Mouse (Mus musculus): ENCODE measurements at regions not wholly inside any gene's neighbourhood (a gene's known extent, or its start where the extent isn't known, plus 50 kb on each side); places are given as distances from the start of the nearest gene placed in this dataset.
A peak's percentile ranks its signal among the peaks of the same experiment; 100 is the strongest.

DNA sequence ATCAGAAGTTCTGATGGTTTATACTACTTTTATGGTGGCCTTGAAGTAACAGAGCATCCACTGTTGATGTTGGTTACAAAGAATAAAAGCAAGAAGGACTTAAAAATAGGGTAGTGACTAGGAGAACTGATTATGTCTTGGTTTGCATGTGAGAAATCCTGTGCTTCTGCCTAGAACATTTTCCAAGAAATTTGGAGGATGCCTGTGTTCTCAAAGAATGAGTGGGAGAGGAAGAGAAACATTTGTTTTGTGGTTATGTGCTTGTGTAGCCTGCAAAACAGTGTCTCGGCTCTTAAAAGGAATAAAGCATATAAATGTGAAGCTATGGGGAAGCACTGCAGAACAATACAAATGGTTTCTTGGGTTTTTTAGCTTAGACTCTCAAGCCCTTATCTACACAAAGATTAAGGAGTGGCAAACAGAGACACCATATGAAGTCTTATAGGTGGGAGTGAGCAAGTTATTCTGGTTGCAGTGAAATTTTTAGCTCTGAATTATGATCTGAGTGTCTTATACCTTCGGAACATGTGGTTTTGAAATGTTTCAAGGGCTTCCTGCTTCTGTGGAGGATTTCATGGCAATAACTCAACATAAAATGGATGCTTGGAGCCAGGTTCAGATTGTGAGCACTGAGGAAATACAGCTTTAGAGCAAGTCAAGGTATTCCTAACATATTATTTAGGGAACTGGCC lies 372.1 kb upstream of the Man1a start:
- Histone ChIP-seq H3K27ac (no peak overlapping the region), H3K4me1 (ENCODE audit: insufficient read depth, low read length) (no peaks in the 10 kb centered on the region), H3K27me3 (ENCODE audit: insufficient read depth, low read length) (no peaks in the 10 kb centered on the region), H3K9me3 (ENCODE audit: low read length) (no peaks in the 10 kb centered on the region), H3K4me3 (ENCODE audit: low read length) (no peak overlapping the region), H3K4me2 (ENCODE audit: low read depth, low read length) (no peak overlapping the region), H3K36me3 (ENCODE audit: insufficient read depth, low read length) (no peaks in the 10 kb centered on the region), H3K9ac (replicated peaks; ENCODE audit: low read length) (no peak overlapping the region)
- ATAC-seq: no peak
- no peak for DNase-seq (ENCODE audit: low spot score)
- no peak for TF ChIP-seq CTCF (IDR thresholded peaks at IDR 0.05; ENCODE audit: low read depth)
- 83% methylated on average over 2 of the region's 2 CpGs for WGBS

DNA sequence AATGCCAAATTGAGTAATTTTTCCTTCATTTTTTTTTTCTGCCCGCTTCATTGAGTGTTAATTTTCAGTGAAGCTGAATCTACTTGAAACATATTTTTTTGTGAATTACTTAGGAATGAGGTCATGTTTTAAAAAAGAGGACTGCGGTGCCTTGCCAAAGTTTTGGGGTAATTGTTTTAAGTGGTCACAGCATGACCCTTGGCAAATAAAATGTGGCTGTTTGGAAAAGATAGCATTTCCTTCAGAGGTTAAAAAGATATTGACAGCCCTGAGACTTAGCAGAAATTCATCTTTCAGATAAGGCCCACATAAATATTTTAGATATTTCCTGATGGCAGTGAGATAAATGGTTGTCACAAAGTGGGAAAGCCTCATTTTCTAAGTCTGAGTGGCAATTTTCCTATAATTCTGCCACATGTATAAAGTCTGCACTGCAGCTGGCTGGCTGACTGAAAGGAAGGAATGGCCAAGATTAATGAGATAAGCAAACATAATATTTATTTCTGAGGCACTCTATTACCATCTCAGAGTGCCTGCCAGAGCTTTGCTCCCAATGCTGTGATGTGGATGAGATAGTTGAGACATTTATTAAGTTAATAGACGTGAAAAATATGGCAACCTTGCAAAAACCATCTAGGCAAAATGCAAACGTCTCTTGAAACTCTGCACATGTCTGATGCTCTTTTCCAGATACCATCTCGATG lies 327.0 kb upstream of the Man1a start:
- H3K4me3 ChIP-seq (ENCODE audit: low read length): no peak overlapping the region
- TF ChIP-seq CTCF (IDR thresholded peaks at IDR 0.05; ENCODE audit: low read depth): no peak
- H3K36me3 ChIP-seq (ENCODE audit: insufficient read depth, low read length): no peaks in the 10 kb centered on the region
- DNase-seq (ENCODE audit: low spot score) (no peak), ATAC-seq (no peak)
- no peaks in the 10 kb centered on the region for H3K4me1 ChIP-seq (ENCODE audit: insufficient read depth, low read length)
- H3K27me3 ChIP-seq (ENCODE audit: insufficient read depth, low read length): no peaks in the 10 kb centered on the region
- H3K9ac ChIP-seq (replicated peaks; ENCODE audit: low read length): no peak overlapping the region
- H3K4me2 ChIP-seq (ENCODE audit: low read depth, low read length): no peak overlapping the region
- H3K27ac ChIP-seq: no peak overlapping the region
- WGBS: 63% methylated on average over 5 of the region's 5 CpGs
- H3K9me3 ChIP-seq (ENCODE audit: low read length): no peaks in the 10 kb centered on the region

DNA sequence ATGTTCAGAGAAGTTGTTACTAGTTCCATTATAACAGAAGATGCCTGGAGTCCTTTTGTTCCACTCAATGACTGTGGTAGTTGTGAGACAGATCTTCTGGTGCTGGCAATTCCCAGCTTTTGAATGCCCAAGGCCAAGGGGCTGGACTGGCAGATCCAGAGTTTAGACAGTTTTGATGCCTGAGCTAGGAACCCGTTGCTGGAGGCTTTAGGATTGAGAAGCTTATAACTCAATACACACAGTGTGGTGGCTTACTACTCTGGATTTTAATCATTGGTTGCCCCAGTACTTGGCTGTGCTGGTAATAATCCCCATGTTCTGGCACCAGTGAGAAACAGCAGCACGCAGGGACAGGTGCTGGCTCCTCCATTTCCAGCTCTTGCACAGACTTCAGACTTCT lies 307.3 kb upstream of the Man1a start:
- H3K36me3 ChIP-seq (ENCODE audit: insufficient read depth, low read length): no peaks in the 10 kb centered on the region
- no peaks in the 10 kb centered on the region for H3K27me3 ChIP-seq (ENCODE audit: insufficient read depth, low read length)
- H3K9ac ChIP-seq (replicated peaks; ENCODE audit: low read length): no peak overlapping the region
- TF ChIP-seq CTCF (IDR thresholded peaks at IDR 0.05; ENCODE audit: low read depth): no peak
- no peak overlapping the region for H3K4me3 ChIP-seq (ENCODE audit: low read length)
- ATAC-seq (no peak), DNase-seq (ENCODE audit: low spot score) (no peak)
- no peaks in the 10 kb centered on the region for H3K9me3 ChIP-seq (ENCODE audit: low read length)
- no peaks in the 10 kb centered on the region for H3K4me1 ChIP-seq (ENCODE audit: insufficient read depth, low read length)
- H3K27ac ChIP-seq: no peak overlapping the region
- 83% methylated on average over 2 of the region's 2 CpGs for WGBS
- no peak overlapping the region for H3K4me2 ChIP-seq (ENCODE audit: low read depth, low read length)

- Histone ChIP-seq H3K9me3 (ENCODE audit: low read length) (no peaks in the 10 kb centered on the region), H3K4me2 (ENCODE audit: low read depth, low read length) (no peak overlapping the region), H3K27ac (no peak overlapping the region), H3K4me1 (ENCODE audit: insufficient read depth, low read length) (no peaks in the 10 kb centered on the region), H3K36me3 (ENCODE audit: insufficient read depth, low read length) (no peaks in the 10 kb centered on the region), H3K9ac (replicated peaks; ENCODE audit: low read length) (no peak overlapping the region), H3K4me3 (ENCODE audit: low read length) (no peak overlapping the region), H3K27me3 (ENCODE audit: insufficient read depth, low read length) (no peaks in the 10 kb centered on the region)
- DNase-seq (ENCODE audit: low spot score): no peak
- no peak for TF ChIP-seq CTCF (IDR thresholded peaks at IDR 0.05; ENCODE audit: low read depth)
- WGBS: 80% methylated on average over 2 of the region's 2 CpGs
- ATAC-seq: no peak
Observed at GRCm38 (mm10) chr10:54381530-54381929, 305.1 kb upstream of the Man1a start.

DNA sequence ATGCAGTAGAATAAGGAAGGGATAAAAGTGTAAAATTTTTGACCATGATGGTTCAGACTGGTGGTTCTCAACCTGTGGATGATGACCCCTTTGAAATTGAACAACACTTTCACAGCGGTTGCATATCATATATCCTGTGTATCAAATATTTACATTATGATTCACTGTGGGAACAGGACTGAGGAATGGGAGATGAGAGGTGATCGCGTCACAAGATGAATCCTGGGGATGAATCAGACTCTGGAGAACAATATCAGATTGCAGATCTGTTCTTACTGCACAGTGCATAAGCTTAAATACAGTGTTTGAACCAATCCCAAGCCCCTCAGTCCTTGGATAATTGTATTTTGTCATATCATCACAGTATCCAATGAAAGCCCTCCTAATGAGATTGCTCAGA lies 292.7 kb upstream of the Man1a start:
- Histone ChIP-seq H3K27me3 (ENCODE audit: insufficient read depth, low read length) (no peaks in the 10 kb centered on the region), H3K4me1 (ENCODE audit: insufficient read depth, low read length) (no peaks in the 10 kb centered on the region), H3K4me3 (ENCODE audit: low read length) (no peak overlapping the region), H3K9me3 (ENCODE audit: low read length) (no peaks in the 10 kb centered on the region), H3K27ac (no peak overlapping the region), H3K9ac (replicated peaks; ENCODE audit: low read length) (no peak overlapping the region), H3K36me3 (ENCODE audit: insufficient read depth, low read length) (no peaks in the 10 kb centered on the region), H3K4me2 (ENCODE audit: low read depth, low read length) (no peak overlapping the region)
- 92% methylated on average over 3 of the region's 3 CpGs for WGBS
- ATAC-seq (no peak), DNase-seq (ENCODE audit: low spot score) (no peak)
- TF ChIP-seq CTCF (IDR thresholded peaks at IDR 0.05; ENCODE audit: low read depth): no peak

- Histone ChIP-seq H3K9me3 (ENCODE audit: low read length) (no peaks in the 10 kb centered on the region), H3K4me1 (ENCODE audit: insufficient read depth, low read length) (no peaks in the 10 kb centered on the region), H3K4me3 (ENCODE audit: low read length) (no peak overlapping the region), H3K36me3 (ENCODE audit: insufficient read depth, low read length) (no peaks in the 10 kb centered on the region), H3K27me3 (ENCODE audit: insufficient read depth, low read length) (no peaks in the 10 kb centered on the region), H3K27ac (no peak overlapping the region), H3K4me2 (ENCODE audit: low read depth, low read length) (no peak overlapping the region), H3K9ac (replicated peaks; ENCODE audit: low read length) (no peak overlapping the region)
- WGBS: 50% methylated on average over 4 of the region's 4 CpGs
- ATAC-seq (peak; percentile 72), DNase-seq (ENCODE audit: low spot score) (peak; percentile 58)
- no peak for TF ChIP-seq CTCF (IDR thresholded peaks at IDR 0.05; ENCODE audit: low read depth)
Observed at GRCm38 (mm10) chr10:54365315-54365714, 288.9 kb upstream of the Man1a start.

- ATAC-seq (no peak), DNase-seq (ENCODE audit: low spot score) (no peak)
- WGBS: 74% methylated on average over 4 of the region's 4 CpGs
Observed at GRCm38 (mm10) chr10:54337234-54337633, 260.8 kb upstream of the Man1a start.

More at GRCm38 (mm10) chr10:54337234-54337633, 260.8 kb upstream of the Man1a start:
- Histone ChIP-seq H3K4me3 (ENCODE audit: low read length) (no peak overlapping the region), H3K36me3 (ENCODE audit: insufficient read depth, low read length) (no peaks in the 10 kb centered on the region), H3K4me2 (ENCODE audit: low read depth, low read length) (no peak overlapping the region), H3K27ac (no peak overlapping the region), H3K4me1 (ENCODE audit: insufficient read depth, low read length) (no peaks in the 10 kb centered on the region), H3K27me3 (ENCODE audit: insufficient read depth, low read length) (no peaks in the 10 kb centered on the region), H3K9ac (replicated peaks; ENCODE audit: low read length) (no peak overlapping the region), H3K9me3 (ENCODE audit: low read length) (no peaks in the 10 kb centered on the region)
- no peak for TF ChIP-seq CTCF (IDR thresholded peaks at IDR 0.05; ENCODE audit: low read depth)

Data from hindbrain, postnatal 0 days (tissue).